Mouse (Mus musculus) spleen, adult 2 months (tissue): Measurements from ENCODE around the gene Bcl3.

ENCODE experiments used
- CTCF ChIP-seq: fragments of 200-500 bp; IDR thresholded peaks from 2 replicates; pipeline ENCODE4 v1.5.1; 2011; ENCODE audit warnings: mild to moderate bottlenecking, inconsistent platforms; ENCODE audit not compliant: insufficient read depth, insufficient read length, insufficient replicate concordance; ENCODE audit errors: extremely low read depth
- POLR2A ChIP-seq: fragments of 200-500 bp; IDR thresholded peaks from 2 replicates; pipeline ENCODE4 v1.6.1; 2011; ENCODE audit warnings: low read depth, low read length, inconsistent platforms

GRCm38 (mm10) chr7:19806356-19806969 is 16.1 kb downstream of the Bcl3 start:
- TF ChIP-seq CTCF: no peak
- TF ChIP-seq POLR2A: no peak
